Mouse (Mus musculus): Measurements from ENCODE around the gene Syvn1. TPM values are rescaled to one million over a fixed set of nuclear protein-coding genes. Genes with fewer than 3 reads are reported as not detected.
A peak's percentile ranks its signal among the peaks of the same experiment; 100 is the strongest.

Syvn1 gene
- total and polyA plus RNA-seq, 3 experiments: 14.3 to 55.0 TPM; not detected in 1

DNA sequence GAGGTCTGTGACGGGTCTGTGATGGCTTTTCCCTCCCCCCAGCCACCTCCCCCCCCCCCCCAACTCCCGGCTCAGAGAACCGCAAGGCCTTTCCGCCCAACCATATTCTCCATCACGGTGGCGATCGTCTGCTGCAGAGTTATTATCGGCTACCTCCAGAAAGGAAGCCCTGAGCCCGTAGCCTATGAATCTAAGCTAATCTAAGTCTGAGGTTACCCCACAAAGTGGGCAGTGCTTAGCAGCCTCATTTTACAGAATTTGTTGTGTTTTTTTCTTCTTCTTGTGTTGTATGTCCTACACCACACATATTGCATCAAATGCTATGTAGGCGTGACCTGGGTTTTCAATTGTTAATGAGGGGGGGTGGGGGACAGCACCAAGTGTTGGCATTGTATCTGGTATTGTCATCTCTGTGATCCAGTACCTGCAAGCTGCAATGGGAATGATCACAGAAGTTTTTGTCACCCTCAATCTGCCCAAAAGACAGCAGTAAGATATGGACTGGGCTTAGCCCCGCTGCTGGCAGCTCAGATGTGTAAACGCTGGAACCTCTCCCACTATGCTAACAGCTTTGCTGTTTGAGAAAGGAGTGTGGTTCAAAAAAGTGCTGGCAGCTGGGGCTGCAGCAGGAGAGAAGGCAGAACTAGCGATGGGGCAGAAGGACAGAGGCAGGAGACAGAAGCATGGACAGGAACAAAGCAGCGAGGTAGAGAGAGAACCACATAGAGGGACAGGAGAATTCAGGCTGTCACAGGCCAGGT is 15.7 kb upstream of the Syvn1 start:
- Histone ChIP-seq H3K36me3 (ENCODE audit: control insufficient read depth in 1 of 2, insufficient read depth in 2 of 2, low read length in 2 of 2) (peaks cover 0 to 4% of the 10 kb centered on the region in 2 experiments; a peak in 1 of 4 replicates), H3K79me2 (ENCODE audit: control insufficient read depth, insufficient read depth, low read length, poor library complexity) (no peaks in the 10 kb centered on the region), H3K4me1 (ENCODE audit: control insufficient read depth in 1 of 2, insufficient read depth in 2 of 2, low read length in 2 of 2) (peaks cover 0 to 10% of the 10 kb centered on the region in 2 experiments; a peak in 3 of 4 replicates), H3K27ac (ENCODE audit: control insufficient read depth, low read depth, low read length) (no peak overlapping the region), H3K4me3 (ENCODE audit: control insufficient read depth in 1 of 2, insufficient read depth in 1 of 2, low read depth in 2 of 2, low read length in 2 of 2) (no peak overlapping the region), H3K27me3 (ENCODE audit: control insufficient read depth in 1 of 2, insufficient read depth in 2 of 2, low read length in 2 of 2) (peaks cover 2% of the 10 kb centered on the region in 2 experiments; a peak in 2 of 4 replicates), H3K9ac (ENCODE audit: control insufficient read depth, low read depth, low read length, poor library complexity, severe bottlenecking) (no peak overlapping the region), H3K9me3 (replicated peaks; ENCODE audit: insufficient read depth, low read length) (no peaks in the 10 kb centered on the region)
- peak; percentile 40 for DNase-seq (ENCODE audit: low read depth, low spot score)
- TF ChIP-seq GABPA (IDR thresholded peaks at IDR 0.05; ENCODE audit: low read depth, low read length) (no peak), TCF12 (IDR thresholded peaks at IDR 0.05; ENCODE audit: low read depth, low read length) (peak; percentile 25; the same call in 1 of the 2 replicates), EP300 (IDR thresholded peaks at IDR 0.05; ENCODE audit: low read depth in 1 of 2, low read length in 2 of 2) (peak in 1 of 2 experiments; percentile 56; a peak in 2 of 4 replicates), RCOR1 (IDR thresholded peaks at IDR 0.05; ENCODE audit: low read depth, low read length) (peak; percentile 86), ZNF384 (IDR thresholded peaks at IDR 0.05; ENCODE audit: low read depth, low read length) (0 out of 2 replicates have a peak, but pooled peaks have one; percentile 9)

DNA sequence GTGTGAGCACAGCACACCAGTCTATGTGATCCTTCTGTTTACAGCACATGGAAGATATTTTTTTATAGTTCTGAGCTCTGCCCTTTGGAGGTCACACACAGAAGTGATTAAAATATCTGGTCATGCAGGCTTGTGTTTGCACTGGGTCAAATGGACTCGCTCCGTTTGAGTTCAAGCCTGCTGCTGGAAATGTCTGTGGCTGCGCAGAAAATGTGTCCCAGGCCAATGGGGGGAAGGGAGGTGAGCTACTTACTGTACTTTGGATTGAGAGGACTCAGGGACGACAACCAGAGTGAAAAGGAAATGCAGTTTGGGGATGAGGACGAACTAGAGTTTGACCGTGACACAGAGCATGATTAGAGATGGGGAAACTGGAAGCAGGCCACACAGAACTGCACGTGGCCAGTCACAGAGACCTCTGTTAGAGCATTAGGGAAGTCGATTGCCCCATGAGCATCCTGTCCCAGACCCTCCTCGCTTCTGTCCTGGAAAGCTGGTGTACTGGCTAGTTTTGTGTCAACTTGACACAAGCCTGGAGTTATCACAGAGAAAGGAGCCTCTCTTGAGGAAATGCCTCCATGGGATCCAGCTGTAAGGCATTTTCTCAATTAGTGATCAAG is 10.3 kb upstream of the Syvn1 start:
- H3K36me3 ChIP-seq (ENCODE audit: control insufficient read depth in 1 of 2, insufficient read depth in 2 of 2, low read length in 2 of 2): peaks cover 0 to 3% of the 10 kb centered on the region in 2 experiments; a peak in 2 of 4 replicates
- no peaks in the 10 kb centered on the region; a peak in 1 of 4 replicates for H3K27me3 ChIP-seq (ENCODE audit: control insufficient read depth in 1 of 2, insufficient read depth in 2 of 2, low read length in 2 of 2)
- H3K4me1 ChIP-seq (ENCODE audit: control insufficient read depth in 1 of 2, insufficient read depth in 2 of 2, low read length in 2 of 2): peaks cover 0 to 3% of the 10 kb centered on the region in 2 experiments; a peak in 3 of 4 replicates
- no peak overlapping the region for H3K9ac ChIP-seq (ENCODE audit: control insufficient read depth, low read depth, low read length, poor library complexity, severe bottlenecking)
- no peak for DNase-seq (ENCODE audit: low read depth, low spot score)
- no peak overlapping the region for H3K4me3 ChIP-seq (ENCODE audit: control insufficient read depth in 1 of 2, insufficient read depth in 1 of 2, low read depth in 2 of 2, low read length in 2 of 2)
- TF ChIP-seq NELFE (IDR thresholded peaks at IDR 0.05; ENCODE audit: low read depth, low read length) (no peak), EP300 (IDR thresholded peaks at IDR 0.05; ENCODE audit: low read depth in 1 of 2, low read length in 2 of 2) (no peak), GABPA (IDR thresholded peaks at IDR 0.05; ENCODE audit: low read depth, low read length) (no peak)
- no peaks in the 10 kb centered on the region for H3K9me3 ChIP-seq (replicated peaks; ENCODE audit: insufficient read depth, low read length)
- no peak overlapping the region for H3K27ac ChIP-seq (ENCODE audit: control insufficient read depth, low read depth, low read length)
- no peaks in the 10 kb centered on the region for H3K79me2 ChIP-seq (ENCODE audit: control insufficient read depth, insufficient read depth, low read length, poor library complexity)

DNA sequence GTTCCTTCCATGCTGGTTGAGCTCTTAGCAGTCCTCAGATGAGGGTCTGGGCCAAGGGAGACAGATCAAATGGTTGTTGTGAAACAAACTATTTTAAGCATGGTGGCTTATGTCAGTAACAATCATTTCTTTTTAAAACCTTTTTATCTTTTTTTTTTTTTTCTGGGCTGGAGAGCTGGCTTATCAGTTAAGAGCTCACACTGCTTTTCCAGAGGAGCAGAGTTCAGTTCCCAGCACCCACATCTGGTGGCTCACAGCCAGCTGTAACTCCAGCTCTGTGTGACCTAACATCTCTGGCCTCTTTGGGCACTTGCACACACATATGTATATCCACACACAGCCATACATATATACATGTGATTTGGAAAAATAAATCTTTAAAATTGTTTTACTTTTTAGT is 8.7 kb upstream of the Syvn1 start:
- Histone ChIP-seq H3K9me3 (replicated peaks; ENCODE audit: insufficient read depth, low read length) (no peaks in the 10 kb centered on the region), H3K27me3 (ENCODE audit: control insufficient read depth in 1 of 2, insufficient read depth in 2 of 2, low read length in 2 of 2) (no peaks in the 10 kb centered on the region; a peak in 1 of 4 replicates), H3K9ac (ENCODE audit: control insufficient read depth, low read depth, low read length, poor library complexity, severe bottlenecking) (no peak overlapping the region), H3K27ac (ENCODE audit: control insufficient read depth, low read depth, low read length) (no peak overlapping the region), H3K36me3 (ENCODE audit: control insufficient read depth in 1 of 2, insufficient read depth in 2 of 2, low read length in 2 of 2) (peaks cover 0 to 3% of the 10 kb centered on the region in 2 experiments; a peak in 2 of 4 replicates), H3K4me3 (ENCODE audit: control insufficient read depth in 1 of 2, insufficient read depth in 1 of 2, low read depth in 2 of 2, low read length in 2 of 2) (no peak overlapping the region), H3K79me2 (ENCODE audit: control insufficient read depth, insufficient read depth, low read length, poor library complexity) (no peaks in the 10 kb centered on the region), H3K4me1 (ENCODE audit: control insufficient read depth in 1 of 2, insufficient read depth in 2 of 2, low read length in 2 of 2) (peaks cover 0 to 3% of the 10 kb centered on the region in 2 experiments; a peak in 2 of 4 replicates)
- TF ChIP-seq CHD1 (IDR thresholded peaks at IDR 0.05; ENCODE audit: low read depth, low read length): no peak
- TF ChIP-seq CTCF (IDR thresholded peaks at IDR 0.05 in 2 of 3, conservative IDR thresholded peaks at IDR 0.05 in 1 of 3; ENCODE audit: control insufficient read depth in 1 of 3, insufficient read depth in 1 of 3, low read depth in 2 of 3, low read length in 3 of 3, poor library complexity in 1 of 3, severe bottlenecking in 1 of 3): no peak
- TF ChIP-seq HCFC1 (IDR thresholded peaks at IDR 0.05; ENCODE audit: low read depth, low read length): no peak
- peak in 1 of 2 experiments; percentile 10; a peak in 1 of 4 replicates for TF ChIP-seq EP300 (IDR thresholded peaks at IDR 0.05; ENCODE audit: low read depth in 1 of 2, low read length in 2 of 2)
- peak; percentile 76 for TF ChIP-seq ZNF384 (IDR thresholded peaks at IDR 0.05; ENCODE audit: low read depth, low read length)
- TF ChIP-seq RCOR1 (IDR thresholded peaks at IDR 0.05; ENCODE audit: low read depth, low read length): peak; percentile 49; the same call in 1 of the 2 replicates
- TF ChIP-seq GATA1 (IDR thresholded peaks at IDR 0.05; ENCODE audit: low read depth, low read length): peak; percentile 42
- no peak for TF ChIP-seq ZKSCAN1 (IDR thresholded peaks at IDR 0.05; ENCODE audit: low read depth, low read length)
- TF ChIP-seq KAT2A (conservative IDR thresholded peaks at IDR 0.05; ENCODE audit: low read depth, low read length): no peak
- peak; percentile 38 for DNase-seq (ENCODE audit: low read depth, low spot score)
